Mouse (Mus musculus): ENCODE results near the gene Abcc12. TPM values are rescaled to one million over a fixed set of nuclear protein-coding genes. Genes with fewer than 3 reads are reported as not detected.

Abcc12 gene
- polyA plus RNA-seq, 1 experiment from 2014 or later: not detected

GRCm38 (mm10) chr8:86578076-86578475, 2.4 kb downstream of the Abcc12 start:
- no peak for ATAC-seq (ENCODE audit: extremely low read depth, insufficient number of reproducible peaks, low FRiP score, low TSS enrichment)
- WGBS: 26% methylated on average over 9 of the region's 9 CpGs
- peak overlapping the region; percentile 30 for H3K4me2 ChIP-seq

GRCm38 (mm10) chr8:86577547-86577946, 2.9 kb downstream of the Abcc12 start:
- H3K4me1 ChIP-seq: peaks cover 12% of the 10 kb centered on the region
- no peak overlapping the region for H3K27ac ChIP-seq (replicated peaks)
- no peaks in the 10 kb centered on the region for H3K9me3 ChIP-seq
- H3K4me3 ChIP-seq: no peak overlapping the region
- H3K36me3 ChIP-seq: no peaks in the 10 kb centered on the region
- 81% methylated on average over 8 of the region's 8 CpGs for WGBS
- H3K4me2 ChIP-seq: no peak overlapping the region; the same call in 1 of the 2 replicates
- H3K27me3 ChIP-seq (replicated peaks): no peaks in the 10 kb centered on the region
- ATAC-seq (ENCODE audit: extremely low read depth, insufficient number of reproducible peaks, low FRiP score, low TSS enrichment): no peak
- H3K9ac ChIP-seq: no peak overlapping the region

More at GRCm38 (mm10) chr8:86578076-86578475, 2.4 kb downstream of the Abcc12 start:
- Histone ChIP-seq H3K9me3 (no peaks in the 10 kb centered on the region), H3K27ac (replicated peaks) (no peak overlapping the region), H3K4me1 (peaks cover 12% of the 10 kb centered on the region), H3K27me3 (replicated peaks) (no peaks in the 10 kb centered on the region), H3K4me3 (no peak overlapping the region), H3K36me3 (no peaks in the 10 kb centered on the region), H3K9ac (no peak overlapping the region)

- H3K27ac ChIP-seq (replicated peaks): no peak overlapping the region
- H3K9me3 ChIP-seq: no peaks in the 10 kb centered on the region
- no peak overlapping the region for H3K4me3 ChIP-seq
- H3K36me3 ChIP-seq: no peaks in the 10 kb centered on the region
- H3K9ac ChIP-seq: no peak overlapping the region
- no peak overlapping the region for H3K4me2 ChIP-seq
- WGBS: 74% methylated on average over 9 of the region's 9 CpGs
- no peak for ATAC-seq (ENCODE audit: extremely low read depth, insufficient number of reproducible peaks, low FRiP score, low TSS enrichment)
- H3K4me1 ChIP-seq: peaks cover 10% of the 10 kb centered on the region; the same call in 1 of the 2 replicates
- H3K27me3 ChIP-seq (replicated peaks): no peaks in the 10 kb centered on the region
Measured at GRCm38 (mm10) chr8:86563674-86564073, 16.8 kb downstream of the Abcc12 start.

GRCm38 (mm10) chr8:86561737-86562136, 18.7 kb downstream of the Abcc12 start:
- Histone ChIP-seq H3K9ac (no peak overlapping the region), H3K4me1 (peaks cover 10% of the 10 kb centered on the region; the same call in 1 of the 2 replicates), H3K4me2 (no peak overlapping the region), H3K9me3 (no peaks in the 10 kb centered on the region), H3K4me3 (no peak overlapping the region), H3K27me3 (replicated peaks) (no peaks in the 10 kb centered on the region), H3K27ac (replicated peaks) (no peak overlapping the region), H3K36me3 (no peaks in the 10 kb centered on the region)
- 65% methylated on average over 1 of the region's 1 CpGs for WGBS
- no peak for ATAC-seq (ENCODE audit: extremely low read depth, insufficient number of reproducible peaks, low FRiP score, low TSS enrichment)

GRCm38 (mm10) chr8:86560688-86561065, 19.8 kb downstream of the Abcc12 start:
- no peak overlapping the region for H3K27ac ChIP-seq (replicated peaks)
- H3K9ac ChIP-seq: no peak overlapping the region
- H3K36me3 ChIP-seq: no peaks in the 10 kb centered on the region
- no peaks in the 10 kb centered on the region for H3K27me3 ChIP-seq (replicated peaks)
- ATAC-seq (ENCODE audit: extremely low read depth, insufficient number of reproducible peaks, low FRiP score, low TSS enrichment): no peak
- 87% methylated on average over 10 of the region's 10 CpGs for WGBS
- H3K4me1 ChIP-seq: peaks cover 10% of the 10 kb centered on the region; the same call in 1 of the 2 replicates
- H3K9me3 ChIP-seq: no peaks in the 10 kb centered on the region
- H3K4me3 ChIP-seq: no peak overlapping the region
- H3K4me2 ChIP-seq: no peak overlapping the region

- H3K9me3 ChIP-seq: no peaks in the 10 kb centered on the region
- no peaks in the 10 kb centered on the region for H3K27me3 ChIP-seq (replicated peaks)
- H3K4me1 ChIP-seq: peaks cover 10% of the 10 kb centered on the region; the same call in 1 of the 2 replicates
- H3K4me2 ChIP-seq: no peak overlapping the region
- 73% methylated on average over 15 of the region's 15 CpGs for WGBS
- ATAC-seq (ENCODE audit: extremely low read depth, insufficient number of reproducible peaks, low FRiP score, low TSS enrichment): no peak
- H3K27ac ChIP-seq (replicated peaks): no peak overlapping the region
- H3K4me3 ChIP-seq: no peak overlapping the region
- H3K36me3 ChIP-seq: no peaks in the 10 kb centered on the region
- no peak overlapping the region for H3K9ac ChIP-seq
Measured at GRCm38 (mm10) chr8:86559947-86560687, 20.4 kb downstream of the Abcc12 start.

GRCm38 (mm10) chr8:86557186-86558045, 23.1 kb downstream of the Abcc12 start:
- 80% methylated on average over 15 of the region's 15 CpGs for WGBS
- Histone ChIP-seq H3K36me3 (no peaks in the 10 kb centered on the region), H3K4me2 (no peak overlapping the region), H3K4me3 (no peak overlapping the region), H3K4me1 (peaks cover 10% of the 10 kb centered on the region; the same call in 1 of the 2 replicates), H3K27ac (replicated peaks) (no peak overlapping the region), H3K9ac (no peak overlapping the region), H3K27me3 (replicated peaks) (no peaks in the 10 kb centered on the region), H3K9me3 (no peaks in the 10 kb centered on the region)
- ATAC-seq (ENCODE audit: extremely low read depth, insufficient number of reproducible peaks, low FRiP score, low TSS enrichment): no peak

- no peak overlapping the region for H3K9ac ChIP-seq
- no peaks in the 10 kb centered on the region for H3K9me3 ChIP-seq
- H3K27ac ChIP-seq (replicated peaks): no peak overlapping the region
- H3K27me3 ChIP-seq (replicated peaks): no peaks in the 10 kb centered on the region
- WGBS: 68% methylated on average over 2 of the region's 2 CpGs
- ATAC-seq (ENCODE audit: extremely low read depth, insufficient number of reproducible peaks, low FRiP score, low TSS enrichment): no peak
- H3K4me3 ChIP-seq: no peak overlapping the region
- H3K4me2 ChIP-seq: no peak overlapping the region
- no peaks in the 10 kb centered on the region for H3K36me3 ChIP-seq
- no peaks in the 10 kb centered on the region for H3K4me1 ChIP-seq
Measured at GRCm38 (mm10) chr8:86555564-86555963, 24.9 kb downstream of the Abcc12 start.

GRCm38 (mm10) chr8:86554220-86554891, 26.1 kb downstream of the Abcc12 start:
- H3K9ac ChIP-seq: no peak overlapping the region
- H3K4me3 ChIP-seq: no peak overlapping the region
- no peaks in the 10 kb centered on the region for H3K4me1 ChIP-seq
- no peaks in the 10 kb centered on the region for H3K9me3 ChIP-seq
- H3K27ac ChIP-seq (replicated peaks): no peak overlapping the region
- WGBS: 68% methylated on average over 12 of the region's 12 CpGs
- H3K4me2 ChIP-seq: no peak overlapping the region
- no peaks in the 10 kb centered on the region for H3K36me3 ChIP-seq
- ATAC-seq (ENCODE audit: extremely low read depth, insufficient number of reproducible peaks, low FRiP score, low TSS enrichment): no peak
- H3K27me3 ChIP-seq (replicated peaks): no peaks in the 10 kb centered on the region

GRCm38 (mm10) chr8:86550516-86550915, 30.0 kb downstream of the Abcc12 start:
- no peak overlapping the region for H3K9ac ChIP-seq
- H3K4me2 ChIP-seq: no peak overlapping the region
- H3K27me3 ChIP-seq (replicated peaks): no peaks in the 10 kb centered on the region
- no peak overlapping the region for H3K27ac ChIP-seq (replicated peaks)
- no peak for ATAC-seq (ENCODE audit: extremely low read depth, insufficient number of reproducible peaks, low FRiP score, low TSS enrichment)
- no peaks in the 10 kb centered on the region for H3K36me3 ChIP-seq
- H3K4me1 ChIP-seq: no peaks in the 10 kb centered on the region
- 84% methylated on average over 10 of the region's 10 CpGs for WGBS
- no peaks in the 10 kb centered on the region for H3K9me3 ChIP-seq
- no peak overlapping the region for H3K4me3 ChIP-seq

- Histone ChIP-seq H3K27ac (replicated peaks) (no peak overlapping the region), H3K4me2 (no peak overlapping the region), H3K4me3 (no peak overlapping the region), H3K9me3 (no peaks in the 10 kb centered on the region), H3K4me1 (no peaks in the 10 kb centered on the region), H3K9ac (no peak overlapping the region), H3K27me3 (replicated peaks) (no peaks in the 10 kb centered on the region), H3K36me3 (no peaks in the 10 kb centered on the region)
- WGBS: 79% methylated on average over 1 of the region's 1 CpGs
- no peak for ATAC-seq (ENCODE audit: extremely low read depth, insufficient number of reproducible peaks, low FRiP score, low TSS enrichment)
Measured at GRCm38 (mm10) chr8:86546001-86546400, 34.5 kb downstream of the Abcc12 start.

All from heart, embryonic 13.5 days (tissue).